Mouse (Mus musculus) kidney, embryonic 16.5 days (tissue): ENCODE results near the gene Acrbp. TPM values are rescaled to one million over a fixed set of nuclear protein-coding genes. Genes with fewer than 3 reads are reported as not detected.
"Not testable (repeated sequence)": the region's sequence is repeated elsewhere in the genome, so short reads cannot be mapped to it uniquely, and the experiment has no call there.

Experiments
- ATAC-seq: fragments of 200-750 bp; cut with Nextera tagmentation; 2 replicates; pipeline ENCODE4 v1.8.0; 2017; ENCODE audit warnings: moderate TSS enrichment; ENCODE audit not compliant: low FRiP score, low TSS enrichment
- H3K27ac ChIP-seq: fragments of 300-500 bp; sonication (generic); 2 replicates; pipeline ENCODE4 v1.5.1; 2014; ENCODE audit warnings: low read length
- H3K27me3 ChIP-seq: fragments of 300-500 bp; sonication (generic); 2 replicates; pipeline ENCODE4 v1.6.1; 2014; ENCODE audit warnings: low read length, control low read depth, mixed read lengths; ENCODE audit not compliant: insufficient read depth
- H3K36me3 ChIP-seq: fragments of 300-500 bp; sonication (generic); 2 replicates; pipeline ENCODE4 v1.6.1; 2014; ENCODE audit warnings: low read length, control low read depth, mixed read lengths; ENCODE audit not compliant: insufficient read depth
- H3K4me1 ChIP-seq: fragments of 300-500 bp; sonication (generic); 2 replicates; pipeline ENCODE4 v1.6.1; 2014; ENCODE audit warnings: low read length, control low read depth, mixed read lengths; ENCODE audit not compliant: insufficient read depth
- H3K4me2 ChIP-seq: fragments of 300-500 bp; sonication (generic); replicated peaks from 2 replicates; pipeline ENCODE4 v1.6.1; 2014; ENCODE audit warnings: low read depth, low read length
- H3K4me3 ChIP-seq: fragments of 300-500 bp; sonication (generic); 2 replicates; pipeline ENCODE4 v1.5.1; 2014; ENCODE audit warnings: mild to moderate bottlenecking, low read length
- H3K9ac ChIP-seq: fragments of 300-500 bp; sonication (generic); replicated peaks from 2 replicates; pipeline ENCODE4 v1.6.1; 2014; ENCODE audit warnings: low read length
- H3K9me3 ChIP-seq: fragments of 300-500 bp; sonication (generic); 2 replicates; pipeline ENCODE4 v1.6.1; 2016; ENCODE audit warnings: low read length, control low read depth
- WGBS: fragments of 180-500 bp; shearing (Covaris S2); extraction: QIAGEN DNeasy Blood & Tissue Kit; methylation state at CpG from one replicate; pipeline ENCODE4 v1.1.7; 2014; 5-methylcytosine and 5-hydroxymethylcytosine counted together
- polyA plus RNA-seq: library from polyadenylated mRNA; unstranded; fragments of >200 nt; fragmentation: Nextera tagmentation; extraction: Ambion mirVana; gene quantifications from 2 replicates; pipeline ENCODE4 v1.2.1, GENCODE M21; 2015

Gene Acrbp
- polyA plus RNA-seq, 1 experiment from 2014 or later, result 16.3 TPM

DNA sequence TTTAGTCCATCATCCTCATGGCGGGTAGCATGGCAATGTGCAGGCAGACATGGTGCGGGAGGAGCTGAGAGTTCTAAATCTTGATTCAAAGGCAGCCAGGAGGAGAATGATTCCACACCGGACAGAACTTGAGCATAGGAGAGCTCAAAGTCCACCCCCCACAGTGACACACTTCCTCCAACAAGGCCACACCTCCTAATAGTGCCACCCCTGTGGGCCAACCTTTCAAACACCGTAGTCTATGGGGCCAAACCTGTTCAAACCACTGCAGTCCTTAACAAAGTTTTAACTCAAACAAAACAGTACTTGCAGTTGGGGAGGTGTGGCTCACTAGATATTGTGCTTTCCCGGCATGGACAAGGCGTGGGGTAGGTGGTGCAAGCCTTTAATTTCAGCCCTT lies 14.4 kb downstream of the Acrbp start:
- Histone ChIP-seq H3K27ac (no peak overlapping the region), H3K4me2 (no peak overlapping the region), H3K9me3 (no peaks in the 10 kb centered on the region), H3K36me3 (no peaks in the 10 kb centered on the region), H3K4me3 (no peak overlapping the region), H3K4me1 (0 out of 2 replicates have a peak, but pooled peaks cover 10% of the 10 kb centered on the region), H3K9ac (no peak overlapping the region), H3K27me3 (no peaks in the 10 kb centered on the region)
- ATAC-seq, result no peak
- WGBS, result 80% methylated on average over 6 of the region's 6 CpGs

DNA sequence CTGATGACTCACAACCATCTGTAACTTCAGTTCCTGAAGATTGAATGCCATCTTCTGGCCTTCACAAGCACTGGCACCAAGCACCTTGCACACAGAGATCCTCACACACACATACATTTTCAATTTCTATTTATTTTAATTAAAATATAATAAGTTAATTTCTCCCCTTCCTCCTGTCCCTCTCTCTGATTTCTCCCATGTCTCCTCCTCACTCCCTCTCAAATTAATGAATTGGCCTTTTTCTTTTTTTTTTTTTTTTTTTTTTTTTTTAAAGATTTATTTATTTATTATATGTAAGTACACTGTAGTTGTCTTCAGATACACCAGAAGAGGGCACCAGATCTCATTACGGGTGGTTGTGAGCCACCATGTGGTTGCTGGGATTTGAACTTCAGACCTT lies 15.7 kb downstream of the Acrbp start:
- H3K9ac ChIP-seq, H3K27me3 ChIP-seq, H3K36me3 ChIP-seq, H3K9me3 ChIP-seq, H3K4me2 ChIP-seq, H3K4me3 ChIP-seq, H3K27ac ChIP-seq, ATAC-seq: not testable (repeated sequence)
- WGBS, result no CpG with 5 or more reads among the region's 1 CpGs
- 0 out of 2 replicates have a peak, but pooled peaks cover 10% of the 10 kb centered on the region for H3K4me1 ChIP-seq

DNA sequence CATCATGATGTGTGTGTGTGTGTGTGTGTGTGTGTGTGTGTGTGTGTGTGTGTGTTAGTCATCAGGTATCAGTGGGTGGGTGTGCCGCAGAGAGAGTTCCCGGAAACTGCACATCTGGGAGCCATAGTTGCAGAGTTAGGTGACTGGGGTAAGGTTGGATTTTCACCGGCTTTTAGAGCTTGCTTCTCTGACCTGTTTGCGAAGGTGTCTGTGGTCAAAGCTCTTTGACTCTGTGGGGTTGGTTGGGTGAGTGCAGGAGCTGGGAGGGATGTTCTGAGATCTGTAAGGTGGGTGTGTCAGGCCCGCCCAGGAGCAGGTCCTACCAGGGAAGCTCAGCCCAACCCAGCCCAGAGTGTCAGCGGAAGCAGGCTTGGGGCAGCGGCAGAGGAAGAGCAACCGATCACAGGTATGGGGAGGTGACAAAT lies 18.1 kb downstream of the Acrbp start, which contains the start of gene Lpar5:
Gene Lpar5, plus strand, starts transcription at position 350 of the 425 bp plus-strand sequence.
- no peak within 1 kb of the TSS for H3K9ac ChIP-seq
- no peak within 1 kb of the TSS for H3K27ac ChIP-seq
- H3K9me3 ChIP-seq, result no peaks in the 10 kb centered on the region
- 0 out of 2 replicates have a peak, but pooled peaks cover 4% of the 10 kb centered on the region for H3K4me1 ChIP-seq
- H3K4me2 ChIP-seq, result no peak within 1 kb of the TSS
- H3K36me3 ChIP-seq, result no peaks in the 10 kb centered on the region
- H3K4me3 ChIP-seq, result no peak within 1 kb of the TSS
- 51% methylated on average over 8 of the region's 8 CpGs for WGBS
- no peaks in the 10 kb centered on the region for H3K27me3 ChIP-seq
- no peak for ATAC-seq

DNA sequence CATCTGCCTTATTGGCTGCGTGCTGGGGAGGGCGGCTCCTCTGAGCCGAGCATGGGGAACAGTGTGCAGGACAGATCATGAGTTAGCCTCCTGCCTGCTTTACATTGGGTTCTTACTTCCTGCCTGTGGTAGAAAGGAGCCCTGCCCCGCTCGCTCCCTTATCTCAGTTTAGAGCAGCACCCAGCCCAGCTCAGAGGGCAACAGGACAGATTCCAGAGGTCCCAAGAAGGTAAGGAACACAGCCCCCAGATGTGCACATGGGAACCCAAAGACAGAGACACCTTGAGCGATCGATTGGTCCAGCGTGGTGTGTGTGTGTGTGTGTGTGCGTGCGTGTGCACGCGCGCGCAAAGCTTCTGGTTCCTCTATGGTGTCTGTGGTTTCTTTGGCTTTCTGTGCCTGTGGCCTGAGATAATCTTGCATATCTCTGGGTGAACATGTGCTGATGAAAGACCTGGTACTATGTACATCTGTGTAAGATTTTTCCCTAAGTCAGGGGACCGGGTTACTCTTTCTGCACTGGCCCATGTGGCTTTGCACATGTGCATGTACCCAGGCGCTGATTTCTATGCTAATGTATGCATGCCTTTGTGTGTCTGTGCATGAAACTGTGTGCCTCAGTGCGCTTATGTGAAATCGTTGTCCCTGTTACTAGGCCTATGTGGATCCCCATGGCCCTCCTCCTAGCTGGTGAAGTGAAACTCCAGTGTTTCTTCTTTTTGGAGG lies 21.8 kb downstream of the Acrbp start:
- Histone ChIP-seq H3K27me3 (no peaks in the 10 kb centered on the region), H3K9me3 (no peaks in the 10 kb centered on the region), H3K36me3 (no peaks in the 10 kb centered on the region), H3K4me2 (no peak overlapping the region), H3K27ac (no peak overlapping the region), H3K4me3 (no peak overlapping the region), H3K9ac (no peak overlapping the region), H3K4me1 (0 out of 2 replicates have a peak, but pooled peaks cover 4% of the 10 kb centered on the region)
- WGBS, result 88% methylated on average over 18 of the region's 18 CpGs
- ATAC-seq, result peak; percentile 33; the same call in 1 of the 2 replicates

DNA sequence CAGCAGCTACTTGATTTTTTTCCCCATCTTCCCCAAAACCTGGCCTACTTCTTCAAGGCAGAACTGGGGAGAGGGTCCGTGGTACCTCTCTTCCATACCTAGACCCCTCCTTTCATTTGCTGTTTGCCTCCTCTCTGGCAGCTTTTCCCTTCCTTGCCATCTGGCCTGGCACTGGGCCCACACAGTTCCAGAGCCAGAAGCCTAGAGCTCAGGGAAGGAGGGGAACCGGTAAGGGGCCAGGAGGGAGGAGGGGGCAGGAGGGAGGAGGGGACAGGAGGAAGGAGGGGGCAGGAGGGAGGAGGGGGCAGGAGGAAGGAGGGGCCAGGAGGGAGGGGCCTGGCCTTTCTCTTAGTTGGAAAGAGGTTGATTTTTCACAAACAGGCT lies 22.4 kb downstream of the Acrbp start:
- H3K9ac ChIP-seq, result no peak overlapping the region
- 0 out of 2 replicates have a peak, but pooled peaks cover 4% of the 10 kb centered on the region for H3K4me1 ChIP-seq
- no peak overlapping the region for H3K4me3 ChIP-seq

DNA sequence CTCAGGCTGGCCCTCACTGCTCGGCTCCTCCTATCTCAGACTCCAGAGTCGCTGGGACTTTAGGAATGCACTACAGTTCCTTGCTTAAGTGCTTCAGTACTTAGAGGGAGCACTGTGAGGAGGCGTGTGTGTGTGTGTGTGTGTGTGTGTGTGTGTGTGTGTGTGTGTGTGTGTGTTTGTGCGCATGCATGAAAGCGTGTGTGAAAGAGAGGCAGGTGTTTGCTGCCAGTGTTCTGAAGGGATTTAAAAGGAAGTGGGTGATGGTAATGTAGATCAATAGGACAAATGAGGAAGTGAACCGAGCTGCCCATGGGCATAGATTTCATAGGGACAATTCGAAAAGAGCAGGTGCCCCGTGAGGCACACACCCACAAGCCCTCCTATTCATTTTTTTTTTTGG lies 24.3 kb downstream of the Acrbp start:
- Histone ChIP-seq H3K27me3 (no peaks in the 10 kb centered on the region), H3K27ac (no peak overlapping the region), H3K9me3 (no peaks in the 10 kb centered on the region), H3K4me1 (0 out of 2 replicates have a peak, but pooled peaks cover 4% of the 10 kb centered on the region), H3K36me3 (no peaks in the 10 kb centered on the region), H3K4me3 (no peak overlapping the region), H3K4me2 (no peak overlapping the region), H3K9ac (no peak overlapping the region)
- WGBS, result 77% methylated on average over 8 of the region's 8 CpGs
- ATAC-seq, result no peak

More for the DNA sequence above, 22.4 kb downstream of the Acrbp start:
- Histone ChIP-seq H3K27me3 (no peaks in the 10 kb centered on the region), H3K36me3 (no peaks in the 10 kb centered on the region), H3K9me3 (no peaks in the 10 kb centered on the region), H3K27ac (no peak overlapping the region), H3K4me2 (no peak overlapping the region)
- 27% methylated on average over 2 of the region's 2 CpGs for WGBS
- no peak for ATAC-seq

DNA sequence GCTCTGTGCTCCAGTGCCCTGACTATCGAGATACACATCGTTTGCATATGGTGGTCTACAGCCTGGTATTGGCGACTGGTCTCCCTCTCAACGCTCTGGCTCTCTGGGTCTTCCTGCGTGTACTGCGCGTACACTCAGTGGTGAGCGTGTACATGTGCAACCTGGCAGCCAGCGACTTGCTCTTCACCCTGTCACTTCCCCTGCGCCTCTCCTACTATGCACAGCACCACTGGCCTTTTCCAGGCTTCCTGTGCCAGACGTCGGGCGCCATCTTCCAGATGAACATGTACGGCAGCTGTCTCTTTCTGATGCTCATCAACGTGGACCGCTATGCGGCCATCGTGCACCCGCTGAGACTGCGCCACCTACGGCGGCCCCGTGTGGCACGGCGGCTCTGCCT lies 31.9 kb downstream of the Acrbp start:
- H3K4me3 ChIP-seq, result peak overlapping the region; percentile 41
- no peaks in the 10 kb centered on the region for H3K36me3 ChIP-seq
- no peaks in the 10 kb centered on the region for H3K27me3 ChIP-seq
- H3K4me1 ChIP-seq, result 0 out of 2 replicates have a peak, but pooled peaks cover 11% of the 10 kb centered on the region
- no peaks in the 10 kb centered on the region for H3K9me3 ChIP-seq
- WGBS, result 21% methylated on average over 25 of the region's 25 CpGs
- ATAC-seq, result peak; percentile 3; the same call in 1 of the 2 replicates
- peak overlapping the region; percentile 51 for H3K9ac ChIP-seq
- peak overlapping the region; percentile 8; the same call in 1 of the 2 replicates for H3K27ac ChIP-seq
- peak overlapping the region; percentile 66 for H3K4me2 ChIP-seq

DNA sequence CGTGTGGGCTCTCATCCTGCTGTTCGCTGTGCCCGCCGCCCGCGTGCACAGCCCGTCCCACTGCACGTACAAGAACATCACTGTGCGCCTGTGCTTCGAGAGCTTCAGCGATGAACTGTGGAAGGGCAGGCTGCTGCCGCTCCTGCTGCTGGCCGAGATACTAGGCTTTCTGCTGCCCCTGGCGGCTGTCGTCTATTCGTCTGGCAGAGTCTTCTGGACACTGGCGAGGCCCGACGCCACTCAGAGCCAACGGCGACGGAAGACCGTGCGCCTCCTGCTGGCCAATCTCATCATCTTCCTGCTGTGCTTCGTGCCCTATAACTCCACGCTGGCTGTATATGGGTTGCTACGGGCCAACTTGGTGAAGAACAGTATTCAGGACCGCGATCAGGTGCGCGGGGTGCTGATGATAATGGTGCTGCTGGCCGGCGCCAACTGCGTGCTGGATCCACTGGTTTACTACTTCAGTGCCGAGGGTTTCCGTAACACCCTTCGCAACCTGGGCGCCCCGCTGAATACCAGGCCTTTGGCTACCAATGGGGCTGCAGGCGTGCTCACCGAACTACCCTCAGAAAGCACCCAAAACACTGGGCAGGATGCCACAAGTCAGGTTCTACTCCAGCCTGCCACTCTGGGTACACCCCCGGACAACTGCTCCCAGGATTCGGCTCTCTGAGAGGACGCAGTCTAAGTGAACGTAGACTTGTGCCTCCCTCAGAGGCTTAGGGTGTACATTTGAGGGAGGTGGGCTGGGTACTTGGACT lies 32.5 kb downstream of the Acrbp start:
- WGBS, result 23% methylated on average over 45 of the region's 45 CpGs
- peak overlapping the region; percentile 8; the same call in 1 of the 2 replicates for H3K27ac ChIP-seq
- H3K4me2 ChIP-seq, result peak overlapping the region; percentile 66
- 0 out of 2 replicates have a peak, but pooled peaks cover 11% of the 10 kb centered on the region for H3K4me1 ChIP-seq
- peak overlapping the region; percentile 41 for H3K4me3 ChIP-seq
- peak; percentile 90 for ATAC-seq
- peak overlapping the region; percentile 51 for H3K9ac ChIP-seq
- no peaks in the 10 kb centered on the region for H3K36me3 ChIP-seq
- no peaks in the 10 kb centered on the region for H3K27me3 ChIP-seq
- H3K9me3 ChIP-seq, result no peaks in the 10 kb centered on the region

DNA sequence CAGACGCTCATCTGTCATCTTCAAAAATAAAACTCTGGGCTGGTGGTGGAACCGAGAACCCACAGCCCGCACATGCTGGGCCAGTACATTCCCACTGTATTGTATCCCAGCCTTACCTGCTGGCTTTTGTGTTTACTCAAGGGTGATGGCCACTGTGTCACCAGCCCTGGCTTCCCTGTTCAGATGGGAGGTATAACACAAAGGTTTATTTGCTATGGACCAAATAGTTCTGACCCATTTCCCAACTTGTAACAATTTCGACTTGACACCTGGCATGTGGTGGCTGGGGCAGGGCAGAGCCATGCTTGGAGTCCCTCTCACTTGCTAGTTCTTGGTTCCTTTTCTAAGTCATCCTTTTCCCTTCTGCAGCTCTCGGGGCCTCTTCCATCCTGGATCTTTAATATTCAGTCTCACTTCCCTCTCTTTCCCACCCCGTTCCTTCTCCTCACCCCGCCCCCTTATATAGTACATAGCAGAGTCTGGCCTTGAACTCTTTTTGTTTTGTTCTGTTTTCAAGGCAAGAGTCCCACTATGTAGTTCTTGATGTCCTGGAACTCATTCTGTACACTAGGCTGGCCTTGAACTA lies 33.4 kb downstream of the Acrbp start:
- Histone ChIP-seq H3K4me3 (no peak overlapping the region), H3K9ac (no peak overlapping the region), H3K36me3 (no peaks in the 10 kb centered on the region), H3K4me2 (no peak overlapping the region), H3K4me1 (0 out of 2 replicates have a peak, but pooled peaks cover 11% of the 10 kb centered on the region), H3K27ac (no peak overlapping the region), H3K9me3 (no peaks in the 10 kb centered on the region), H3K27me3 (no peaks in the 10 kb centered on the region)
- WGBS, result 84% methylated on average over 7 of the region's 7 CpGs
- no peak for ATAC-seq
